Mouse (Mus musculus) ES-E14 (cell line): Measurements from ENCODE around the gene Smpd2. TPM values are rescaled to one million over a fixed set of nuclear protein-coding genes. Genes with fewer than 3 reads are reported as not detected.

Experiments used
- DNase-seq: peaks from one replicate; pipeline ENCODE4 v3.0.0-alpha.2; 2013; ENCODE audit warnings: low read depth, low spot score
- H3K27ac ChIP-seq: 2 replicates; pipeline ENCODE4 v1.5.1; 2012; ENCODE audit warnings: low read depth, mild to moderate bottlenecking, low read length, moderate library complexity, mixed read lengths; ENCODE audit not compliant: poor library complexity, insufficient read depth, severe bottlenecking
- H3K36me3 ChIP-seq: 2 replicates; pipeline ENCODE4 v1.6.1; 2012; ENCODE audit warnings: mild to moderate bottlenecking, low read length, moderate library complexity, mixed read lengths; ENCODE audit not compliant: control insufficient read depth, poor library complexity, insufficient read depth, severe bottlenecking
- H3K4me1 ChIP-seq, 2 experiments: fragments of 150-350 bp in 1 of 2; sonication (generic) in 1 of 2; 2 replicates each; pipeline ENCODE4 v1.6.1; 2012; ENCODE audit warnings: low read length in 2 of 2, mild to moderate bottlenecking in 1 of 2, mixed read lengths in 1 of 2; ENCODE audit not compliant: control insufficient read depth in 2 of 2, insufficient read depth in 2 of 2, poor library complexity in 1 of 2
- H3K4me3 ChIP-seq, 2 experiments: fragments of 150-350 bp in 1 of 2; sonication (generic) in 1 of 2; 2 replicates each; pipeline ENCODE4 v1.5.1; 2012; ENCODE audit warnings: low read length in 2 of 2, low read depth in 1 of 2, mild to moderate bottlenecking in 1 of 2, mixed read lengths in 1 of 2; ENCODE audit not compliant: insufficient read depth in 1 of 2, poor library complexity in 1 of 2, severe bottlenecking in 1 of 2
- H3K9ac ChIP-seq: 2 replicates; pipeline ENCODE4 v1.6.1; 2012; ENCODE audit warnings: low read depth, mild to moderate bottlenecking, low read length, mixed read lengths; ENCODE audit not compliant: poor library complexity, insufficient read depth, severe bottlenecking
- H3K9me3 ChIP-seq: fragments of 150-350 bp; sonication (generic); 2 replicates; pipeline ENCODE4 v1.6.1; 2012; ENCODE audit warnings: low read depth, mild to moderate bottlenecking, low read length; ENCODE audit not compliant: control insufficient read depth, insufficient read depth
- CHD2 ChIP-seq: IDR thresholded peaks from 2 replicates; pipeline ENCODE4 v1.6.1; 2014; ENCODE audit warnings: mild to moderate bottlenecking, low read depth, low read length, inconsistent platforms
- HCFC1 ChIP-seq: IDR thresholded peaks from 2 replicates; pipeline ENCODE4 v1.6.1; 2012; ENCODE audit warnings: low read length, inconsistent platforms, borderline replicate concordance; ENCODE audit not compliant: insufficient read depth
- MAFK ChIP-seq: IDR thresholded peaks from 2 replicates; pipeline ENCODE4 v1.6.1; 2014; ENCODE audit warnings: mild to moderate bottlenecking, low read depth, low read length, inconsistent platforms; ENCODE audit not compliant: insufficient read depth
- ZC3H11A ChIP-seq: IDR thresholded peaks from 2 replicates; pipeline ENCODE4 v1.6.1; 2012; ENCODE audit warnings: low read depth, mild to moderate bottlenecking, inconsistent platforms, low read length, borderline replicate concordance
- ZNF384 ChIP-seq: IDR thresholded peaks from 2 replicates; pipeline ENCODE4 v1.6.1; 2012; ENCODE audit warnings: low read depth, low read length, inconsistent platforms
- in situ Hi-C, 2 experiments: fragments of 600-800 bp; cut with MboI; formaldehyde crosslinking; loops; one replicate each; pipeline ENCODE4 v1.15.1; 2025; ENCODE audit warnings: low sequenced_read_pairs in 2 of 2, inconsistent platforms in 1 of 2; ENCODE audit not compliant: unreplicated experiment in 2 of 2
- total RNA-seq: library from RNA; depleted of rRNA; stranded (reverse); fragments of 300-350 nt; gene quantifications from 2 replicates; pipeline ENCODE4 v1.2.3, GENCODE M21; 2012

Smpd2 gene
- total RNA-seq, 1 experiment = 31.7 TPM

- no peak for DNase-seq
- Histone ChIP-seq H3K4me1 (no peaks in the 10 kb centered on the region), H3K9ac (no peak overlapping the region), H3K4me3 (no peak overlapping the region), H3K9me3 (no peaks in the 10 kb centered on the region), H3K36me3 (peaks cover 5% of the 10 kb centered on the region), H3K27ac (no peak overlapping the region)
- TF ChIP-seq CHD2 (no peak), MAFK (no peak), HCFC1 (no peak), ZNF384 (no peak), ZC3H11A (no peak)
- in situ Hi-C loops = no loop called here
Observed at GRCm38 (mm10) chr10:41536714-41537113, 46.5 kb upstream of the Smpd2 start.

- Histone ChIP-seq H3K9me3 (no peaks in the 10 kb centered on the region), H3K36me3 (peaks cover 5% of the 10 kb centered on the region), H3K9ac (no peak overlapping the region), H3K27ac (no peak overlapping the region), H3K4me3 (no peak overlapping the region), H3K4me1 (no peaks in the 10 kb centered on the region)
- in situ Hi-C loops = no loop called here
- no peak for DNase-seq
- TF ChIP-seq ZC3H11A = no peak
- no peak for TF ChIP-seq ZNF384
- TF ChIP-seq MAFK = no peak
- TF ChIP-seq HCFC1 = no peak
- TF ChIP-seq CHD2 = no peak
Observed at GRCm38 (mm10) chr10:41535991-41536390, 45.8 kb upstream of the Smpd2 start.

- Histone ChIP-seq H3K36me3 (peaks cover 16% of the 10 kb centered on the region), H3K9ac (no peak overlapping the region), H3K9me3 (no peaks in the 10 kb centered on the region), H3K4me1 (no peaks in the 10 kb centered on the region), H3K4me3 (no peak overlapping the region), H3K27ac (no peak overlapping the region)
- TF ChIP-seq HCFC1 = no peak
- TF ChIP-seq ZNF384 = no peak
- no peak for TF ChIP-seq ZC3H11A
- no peak for TF ChIP-seq CHD2
- TF ChIP-seq MAFK = no peak
- no peak for DNase-seq
- in situ Hi-C loops = no loop called here
Observed at GRCm38 (mm10) chr10:41529972-41530371, 39.8 kb upstream of the Smpd2 start.

- Histone ChIP-seq H3K27ac (no peak overlapping the region), H3K9me3 (no peaks in the 10 kb centered on the region), H3K4me1 (peaks cover 0 to 8% of the 10 kb centered on the region in 2 experiments; a peak in 2 of 4 replicates), H3K9ac (no peak overlapping the region), H3K4me3 (no peak overlapping the region), H3K36me3 (peaks cover 16% of the 10 kb centered on the region)
- in situ Hi-C loops = no loop called here
- no peak for TF ChIP-seq MAFK
- no peak for TF ChIP-seq ZC3H11A
- no peak for TF ChIP-seq ZNF384
- TF ChIP-seq HCFC1 = no peak
- TF ChIP-seq CHD2 = no peak
- no peak for DNase-seq
Observed at GRCm38 (mm10) chr10:41525696-41526095, 35.5 kb upstream of the Smpd2 start.

GRCm38 (mm10) chr10:41523386-41523785 is 33.2 kb upstream of the Smpd2 start:
- DNase-seq = no peak
- Histone ChIP-seq H3K36me3 (peaks cover 9% of the 10 kb centered on the region), H3K9ac (no peak overlapping the region), H3K4me1 (peaks cover 0 to 8% of the 10 kb centered on the region in 2 experiments; a peak in 2 of 4 replicates), H3K4me3 (no peak overlapping the region), H3K9me3 (no peaks in the 10 kb centered on the region), H3K27ac (no peak overlapping the region)
- in situ Hi-C loops = loop anchor here in 1 of 2 experiments (25.0 kb wide), 1 partner anchor 511 kb away; no protein-coding TSS in a partner anchor
- TF ChIP-seq MAFK = no peak
- no peak for TF ChIP-seq HCFC1
- no peak for TF ChIP-seq ZNF384
- TF ChIP-seq ZC3H11A = no peak
- TF ChIP-seq CHD2 = no peak
